Mouse (Mus musculus) T-helper 17 cell (primary cell): ENCODE results near the gene Gm10097.

Experiments
- in situ Hi-C, 2 experiments: fragments of 300-600 bp; cut with MboI, MseI; formaldehyde crosslinking; loops; 1 replicate in 1 of 2; 2 replicates in 1 of 2; pipeline ENCODE4 v1.15.1; 2025; ENCODE audit warnings: high pct_unique_total_duplicates in 2 of 2

Gm10097 gene

DNA sequence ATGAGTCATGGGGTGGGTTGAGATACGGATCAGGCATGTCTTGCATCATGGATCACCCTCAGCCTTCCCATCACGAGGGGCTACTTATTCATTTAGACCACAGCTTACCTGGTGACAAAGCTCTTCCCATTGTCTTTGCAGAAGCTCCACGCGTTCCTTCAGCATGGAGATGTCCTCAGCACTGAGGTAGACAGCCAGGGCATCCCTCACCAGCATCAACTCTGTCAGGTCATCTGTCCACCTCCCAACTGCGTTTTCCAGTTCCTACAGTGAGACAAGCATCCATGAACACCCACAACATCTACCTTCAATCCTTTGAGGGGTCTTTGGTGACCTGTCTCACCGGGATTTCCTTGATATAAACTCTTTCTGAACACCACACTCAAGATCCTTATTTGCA lies 14.7 kb downstream of the Gm10097 start:
- in situ Hi-C loops = loop anchor here in 1 of 2 experiments (5.0 kb wide), 1 partner anchor 54 kb away; no protein-coding TSS in a partner anchor

DNA sequence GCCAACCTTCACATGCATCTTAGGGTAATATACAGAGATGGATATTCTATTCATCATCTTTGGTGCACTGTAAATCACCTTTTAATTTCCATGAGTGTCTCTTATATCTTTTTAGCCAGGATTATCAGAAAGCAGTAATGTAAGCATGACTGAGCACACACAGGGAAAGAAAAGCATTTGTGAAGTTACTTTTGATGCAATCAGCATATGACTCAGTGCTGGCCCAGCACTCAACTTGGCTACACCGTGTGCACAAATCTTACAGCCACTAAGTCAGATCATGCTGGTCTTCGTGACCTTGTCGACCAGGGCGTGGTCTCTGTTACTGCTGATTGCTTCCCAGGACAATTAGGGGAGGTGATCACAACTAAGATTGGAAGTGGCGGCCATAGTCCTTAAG lies 16.8 kb downstream of the Gm10097 start:
- in situ Hi-C loops = no loop called here

DNA sequence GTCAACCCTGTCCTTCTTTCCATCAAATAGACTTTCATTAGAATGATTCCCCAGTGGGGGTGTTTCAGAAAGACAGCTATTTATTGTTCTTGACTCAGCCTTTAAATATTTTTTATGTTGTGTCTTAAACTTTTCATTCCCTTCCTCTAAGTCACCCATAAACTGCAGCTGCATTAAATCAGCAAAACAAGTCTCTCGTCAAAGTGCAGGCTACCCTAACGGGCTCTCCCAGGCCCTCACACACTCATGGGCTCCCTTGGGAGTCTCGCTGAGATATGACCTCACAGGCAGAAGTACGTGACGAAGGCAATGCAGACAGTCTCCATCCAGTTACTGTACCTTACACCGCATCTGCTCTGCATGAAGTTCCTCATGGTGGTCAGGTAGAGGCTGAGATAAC lies 17.3 kb downstream of the Gm10097 start:
- in situ Hi-C loops = no loop called here

DNA sequence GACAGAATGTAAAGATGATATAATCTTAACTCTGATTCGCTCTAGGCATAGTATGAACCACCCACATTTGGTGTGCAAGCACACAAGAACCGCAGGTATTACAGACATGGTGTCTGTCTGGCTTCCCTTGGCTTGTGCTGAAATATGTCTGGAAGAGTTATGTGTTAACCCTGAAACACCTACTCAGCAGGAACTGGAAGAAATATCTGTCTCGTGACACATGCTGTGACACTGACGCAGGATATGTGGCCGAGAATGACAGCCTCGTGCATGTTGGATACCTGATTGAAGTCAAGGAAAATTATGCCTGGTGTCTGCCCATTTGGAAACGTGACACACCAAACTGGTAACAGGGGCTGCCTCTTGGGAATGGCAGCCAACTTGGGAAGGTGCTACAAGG lies 18.3 kb downstream of the Gm10097 start:
- in situ Hi-C loops = no loop called here

DNA sequence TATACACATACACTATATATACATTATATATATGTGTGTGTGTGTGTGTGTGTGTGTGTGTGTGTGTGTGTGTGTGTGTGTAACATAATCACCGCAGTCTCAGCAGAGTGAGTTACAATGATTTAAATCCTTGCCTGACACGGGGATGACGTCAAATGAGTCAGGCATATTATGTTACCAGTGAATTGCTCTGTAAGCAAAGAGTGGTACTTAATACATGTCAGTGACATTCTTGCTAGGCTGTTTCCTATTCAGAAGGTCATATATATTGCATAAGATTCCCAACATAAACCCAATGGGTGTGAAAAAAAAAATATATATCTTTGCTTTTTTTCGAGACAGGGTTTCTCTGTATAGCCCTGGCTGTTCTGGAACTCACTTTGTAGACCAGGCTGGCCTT lies 20.1 kb downstream of the Gm10097 start:
- in situ Hi-C loops = no loop called here

DNA sequence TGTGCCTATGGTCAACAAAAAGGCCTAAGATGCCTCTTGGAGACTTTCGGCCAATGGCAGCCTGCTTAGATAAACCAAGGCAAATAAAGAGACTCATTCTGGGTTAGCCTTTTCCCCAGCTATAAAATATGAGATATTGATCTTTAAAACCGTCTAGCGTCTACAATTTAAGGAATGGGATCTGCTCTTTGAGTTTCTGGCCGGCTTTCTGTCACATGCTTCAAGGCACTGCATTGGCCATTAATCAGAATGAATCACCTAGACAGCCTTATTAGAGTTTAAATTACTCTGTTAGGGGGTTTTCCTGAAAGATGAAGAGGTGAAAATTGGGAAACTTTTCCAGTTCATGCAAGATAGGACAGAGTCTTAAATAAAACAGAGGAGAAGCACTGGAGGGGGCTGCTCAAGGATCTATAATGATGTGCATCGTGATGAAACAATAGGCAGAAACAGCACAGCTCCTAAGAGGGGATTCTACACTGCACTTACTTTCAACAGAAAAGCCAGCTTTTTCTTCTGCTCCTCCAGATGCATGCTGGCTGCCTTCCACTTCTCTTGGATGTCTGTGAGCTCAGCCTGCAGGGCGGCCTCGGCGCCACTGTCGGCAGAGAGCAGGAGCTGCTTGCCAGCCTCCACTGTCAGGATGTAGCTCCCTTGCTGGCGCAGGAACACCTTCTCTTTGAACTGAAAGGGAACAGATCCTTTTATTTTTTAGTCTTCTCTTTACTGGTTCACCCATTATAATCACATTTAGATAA lies 28.2 kb downstream of the Gm10097 start:
- in situ Hi-C loops = no loop called here

DNA sequence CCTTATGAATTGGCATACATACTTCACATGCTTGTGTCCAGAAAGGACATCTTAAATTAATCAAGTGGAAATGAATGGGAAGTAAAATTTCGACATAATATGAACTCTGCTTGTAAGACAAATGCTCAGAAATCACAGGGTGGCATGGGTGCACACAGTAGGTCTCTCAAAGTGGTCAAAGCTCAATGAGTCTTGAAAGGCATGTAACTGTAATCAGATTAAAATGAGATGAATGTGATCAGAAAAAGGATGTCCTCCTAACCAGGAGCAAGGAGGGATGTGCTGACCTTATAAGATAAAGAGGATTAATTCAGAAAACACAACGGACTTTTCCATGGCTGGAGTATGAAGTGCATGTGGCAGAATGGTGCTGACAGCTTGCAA lies 28.8 kb downstream of the Gm10097 start:
- in situ Hi-C loops = no loop called here

DNA sequence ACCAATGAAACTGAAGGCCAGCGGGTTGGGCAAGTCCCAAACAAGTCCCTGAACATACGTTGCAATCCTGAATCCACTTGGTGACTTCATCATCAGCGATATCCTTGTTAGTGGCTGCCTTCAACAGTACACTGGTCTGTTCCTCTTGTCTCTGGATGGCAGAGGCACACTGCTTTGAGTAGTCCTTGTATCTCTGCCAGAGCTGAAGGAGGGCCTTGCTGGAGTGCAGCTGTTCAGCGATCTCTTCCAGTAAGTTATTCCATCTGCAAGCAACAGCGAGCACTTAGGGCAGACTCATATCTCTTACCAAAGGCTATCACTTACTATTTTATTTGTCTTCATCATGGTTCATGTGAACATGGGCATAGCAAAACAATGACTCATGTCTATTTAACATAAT lies 41.8 kb downstream of the Gm10097 start:
- in situ Hi-C loops = no loop called here

DNA sequence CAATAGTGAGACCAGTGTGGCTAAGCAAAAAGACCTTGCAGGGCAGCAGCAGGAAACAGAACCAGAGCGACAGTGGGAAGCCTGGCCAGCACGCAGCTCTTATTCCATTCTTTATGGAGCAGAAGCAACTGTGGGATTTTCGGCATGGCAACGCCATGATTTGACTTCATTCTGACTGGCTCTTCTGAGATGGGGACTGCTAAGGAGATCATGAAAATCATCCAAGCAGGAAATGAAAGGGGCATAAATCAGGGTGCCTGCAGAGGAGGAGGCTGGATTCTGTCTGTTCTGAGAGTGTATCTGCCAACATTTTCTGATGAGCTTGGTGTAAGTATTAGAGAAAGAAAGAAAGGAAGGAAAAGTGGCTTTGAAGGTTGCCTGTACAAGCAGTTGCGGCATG lies 47.2 kb downstream of the Gm10097 start:
- in situ Hi-C loops = loop anchor here in 1 of 2 experiments (5.0 kb wide), 1 partner anchor 49 kb away; the partner anchor contains the start of gene Gm10097

DNA sequence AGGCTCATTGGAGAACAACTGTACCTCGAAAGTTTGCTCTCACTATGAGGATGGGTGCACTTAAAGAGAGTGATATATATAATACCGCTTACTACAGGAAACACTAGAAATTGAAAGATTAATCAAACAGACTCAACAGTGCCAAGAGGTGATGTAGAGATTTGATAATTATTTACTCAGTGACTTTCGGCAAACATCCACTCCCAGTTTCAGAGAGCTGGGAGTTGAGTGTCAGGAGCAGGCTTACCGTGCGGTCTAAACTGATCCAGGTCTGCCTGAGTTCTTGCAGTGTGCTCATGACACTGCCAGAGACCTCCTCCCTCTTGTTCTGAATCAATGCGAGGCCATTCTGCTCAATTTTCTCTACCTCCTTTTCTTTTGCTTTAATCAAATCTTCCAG lies 47.7 kb downstream of the Gm10097 start:
- in situ Hi-C loops = loop anchor here in 1 of 2 experiments (5.0 kb wide), 1 partner anchor 49 kb away; the partner anchor contains the start of gene Gm10097
